Mouse (Mus musculus): ENCODE data around the gene Lrfn4. TPM values are rescaled to one million over a fixed set of nuclear protein-coding genes. Genes with fewer than 3 reads are reported as not detected.
A peak's percentile ranks its signal among the peaks of the same experiment; 100 is the strongest.

Gene Lrfn4
- polyA plus RNA-seq, 1 experiment from 2014 or later = 46.6 TPM

DNA sequence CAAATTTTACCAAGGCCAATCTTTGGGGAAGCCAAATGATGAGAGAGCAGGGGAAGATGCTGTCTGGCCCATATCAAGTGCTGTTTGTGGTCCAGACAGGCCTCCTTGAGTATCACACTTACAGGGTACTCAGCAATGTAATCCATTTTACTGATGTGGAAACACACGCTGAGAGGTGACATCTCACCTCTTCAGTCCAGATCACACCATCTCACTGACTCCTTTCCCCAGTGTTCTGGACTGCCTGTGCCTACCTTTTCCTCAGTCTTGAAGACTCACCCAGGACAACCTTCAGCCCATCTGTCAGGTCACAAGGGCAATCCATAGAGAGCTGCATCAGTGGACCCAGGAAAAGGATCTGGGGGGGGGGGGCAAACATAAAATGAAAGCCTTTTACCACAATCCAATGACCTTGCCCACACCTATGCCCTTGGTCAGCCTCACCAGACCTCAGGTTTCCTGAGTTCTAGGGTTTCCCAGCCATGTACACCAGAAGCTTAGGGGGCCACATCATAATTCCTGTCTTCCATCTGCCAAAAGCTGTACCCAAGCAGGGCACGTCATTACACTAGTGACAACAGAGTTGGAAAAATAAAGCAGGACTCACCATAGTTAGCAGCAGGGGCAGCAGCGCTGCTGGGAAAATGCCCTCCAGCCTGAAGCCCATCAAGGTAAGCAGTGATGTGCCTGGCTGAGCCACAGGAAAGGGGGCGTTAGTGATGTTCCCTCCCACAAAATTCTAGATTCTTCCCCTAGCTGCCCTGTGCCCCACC lies 9.1 kb upstream of the Lrfn4 start:
- ChIA-PET CTCF (interaction anchor here (1.6 kb wide), 1 partner anchor 39 kb away, joined by 3 read pairs; no protein-coding TSS in a partner anchor), POLR2A (interaction anchor here (0.9 to 1.0 kb wide), 2 partner anchors 8 to 143 kb away, joined by 3 read pairs; no protein-coding TSS in a partner anchor)
- TF ChIP-seq CTCF (IDR thresholded peaks at IDR 0.05) = no peak
- no peaks in the 10 kb centered on the region for H3K27me3 ChIP-seq
- DNase-seq (ENCODE audit: low read depth, low spot score) = no peak
- in situ Hi-C loops (cut with MboI; ENCODE audit: low pct_unique_long_range_greater_than_20kb) = loop anchor here (5.0 to 25.0 kb wide), 2 partner anchors 127 to 338 kb away; partner anchors contain the start of genes 2010003K11Rik and Mrpl11
- ATAC-seq = no peak

DNA sequence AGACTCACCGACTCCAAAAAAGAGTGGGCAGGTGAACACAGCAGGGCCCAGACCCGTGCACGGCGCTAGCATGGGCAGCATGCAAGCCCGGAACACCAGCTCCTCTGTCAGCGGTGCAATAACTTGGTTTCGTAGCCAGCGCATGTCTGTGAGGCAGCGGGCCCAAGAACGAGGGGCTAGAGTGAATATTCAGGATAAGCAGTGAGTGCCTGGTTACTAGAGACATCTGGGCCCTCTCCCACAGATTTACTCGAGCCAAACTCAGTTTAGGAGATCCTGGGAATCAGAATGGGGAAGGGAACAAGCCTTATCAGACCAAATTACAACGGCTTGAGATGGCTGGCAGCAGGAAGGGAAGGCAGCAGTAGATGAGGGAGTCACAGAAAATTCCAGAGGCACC lies 8.5 kb upstream of the Lrfn4 start:
- no peak for TF ChIP-seq CTCF (IDR thresholded peaks at IDR 0.05)
- in situ Hi-C loops (cut with MboI; ENCODE audit: low pct_unique_long_range_greater_than_20kb) = no loop called here
- ChIA-PET CTCF (interaction anchor here (0.7 to 1.6 kb wide), 5 partner anchors 21 to 338 kb away, joined by 3 read pairs; partner anchors contain the start of genes 2010003K11Rik and Mrpl11), POLR2A (no interaction called here)
- ATAC-seq (no peak), DNase-seq (ENCODE audit: low read depth, low spot score) (no peak)
- no peaks in the 10 kb centered on the region for H3K27me3 ChIP-seq

DNA sequence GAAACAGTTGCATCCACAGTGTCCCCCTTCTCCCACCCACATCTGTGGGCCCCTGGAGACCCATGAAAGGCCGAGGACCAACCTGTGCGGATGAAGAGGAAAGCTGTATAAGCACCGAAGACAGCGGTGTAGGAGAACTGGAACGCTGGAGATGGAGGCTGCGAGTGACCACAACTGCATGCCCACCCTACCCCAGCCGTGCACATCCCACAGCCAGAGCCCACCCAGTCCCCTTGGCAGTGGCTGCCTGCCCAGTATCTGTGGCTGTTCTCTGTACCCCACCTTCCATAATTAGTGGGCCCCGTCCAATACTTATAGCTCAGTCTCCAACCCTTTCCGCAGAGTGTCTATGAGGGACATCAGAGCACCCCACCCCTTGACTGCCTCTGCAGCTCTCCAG lies 8.0 kb upstream of the Lrfn4 start:
- in situ Hi-C loops (cut with MboI; ENCODE audit: low pct_unique_long_range_greater_than_20kb) = no loop called here
- TF ChIP-seq CTCF (IDR thresholded peaks at IDR 0.05) = no peak
- no peaks in the 10 kb centered on the region for H3K27me3 ChIP-seq
- ATAC-seq (no peak), DNase-seq (ENCODE audit: low read depth, low spot score) (no peak)
- ChIA-PET POLR2A (no interaction called here), CTCF (interaction anchor here (0.7 to 1.2 kb wide), 4 partner anchors 20 to 339 kb away, joined by 3 read pairs; partner anchors contain the start of genes 2010003K11Rik and Mrpl11)

DNA sequence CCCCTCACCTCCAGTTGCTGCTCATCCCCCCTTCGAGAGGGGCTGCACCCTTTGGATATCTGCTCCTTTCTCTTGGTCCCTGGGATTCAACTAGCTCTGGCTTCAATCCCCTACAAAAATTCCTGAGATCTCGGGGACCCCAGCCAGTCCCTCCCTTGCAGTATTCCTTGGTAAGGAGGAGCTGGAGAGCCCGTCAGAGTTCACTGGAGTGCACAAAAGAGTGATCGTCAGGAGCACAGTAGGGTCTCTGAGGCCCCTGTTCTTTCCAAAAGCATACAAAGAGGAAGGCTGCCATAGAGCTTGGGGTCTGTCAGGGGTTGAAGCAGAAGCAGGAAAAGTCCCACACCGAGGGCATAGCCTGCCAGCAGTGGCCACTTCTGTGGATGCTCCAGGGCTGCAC lies 7.3 kb upstream of the Lrfn4 start:
- TF ChIP-seq CTCF (IDR thresholded peaks at IDR 0.05) = no peak
- no peaks in the 10 kb centered on the region for H3K27me3 ChIP-seq
- ChIA-PET POLR2A (interaction anchor here (0.7 kb wide), 1 partner anchor 18 kb away, joined by 4 read pairs; no protein-coding TSS in a partner anchor), CTCF (interaction anchor here (1.1 to 1.2 kb wide), 4 partner anchors 19 to 339 kb away, joined by 3 read pairs; partner anchors contain the start of gene Mrpl11)
- in situ Hi-C loops (cut with MboI; ENCODE audit: low pct_unique_long_range_greater_than_20kb) = no loop called here
- no peak for DNase-seq (ENCODE audit: low read depth, low spot score)
- no peak for ATAC-seq

DNA sequence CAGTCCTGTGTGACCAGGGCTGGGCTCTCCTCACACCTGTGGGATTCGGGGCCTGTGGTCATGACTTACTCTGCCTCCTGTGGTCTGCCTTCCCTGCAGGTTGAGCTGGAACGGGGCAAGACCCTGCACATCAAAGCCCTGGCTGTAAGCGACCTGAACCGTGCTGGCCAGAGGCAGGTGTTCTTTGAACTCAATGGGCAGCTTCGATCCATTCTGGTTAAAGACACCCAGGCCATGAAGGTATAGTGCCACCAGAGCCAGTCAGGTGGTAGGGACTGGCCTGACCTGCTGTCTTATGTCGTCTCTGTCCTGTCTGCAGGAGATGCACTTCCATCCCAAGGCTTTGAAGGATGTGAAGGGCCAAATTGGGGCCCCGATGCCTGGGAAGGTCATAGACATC lies 5.3 kb upstream of the Lrfn4 start:
- ATAC-seq = no peak
- ChIA-PET POLR2A (interaction anchor here (0.6 kb wide), 1 partner anchor 123 kb away, joined by 6 read pairs; no protein-coding TSS in a partner anchor), CTCF (no interaction called here)
- in situ Hi-C loops (cut with MboI; ENCODE audit: low pct_unique_long_range_greater_than_20kb) = no loop called here
- no peaks in the 10 kb centered on the region for H3K27me3 ChIP-seq
- no peak for DNase-seq (ENCODE audit: low read depth, low spot score)
- no peak for TF ChIP-seq CTCF (IDR thresholded peaks at IDR 0.05)

DNA sequence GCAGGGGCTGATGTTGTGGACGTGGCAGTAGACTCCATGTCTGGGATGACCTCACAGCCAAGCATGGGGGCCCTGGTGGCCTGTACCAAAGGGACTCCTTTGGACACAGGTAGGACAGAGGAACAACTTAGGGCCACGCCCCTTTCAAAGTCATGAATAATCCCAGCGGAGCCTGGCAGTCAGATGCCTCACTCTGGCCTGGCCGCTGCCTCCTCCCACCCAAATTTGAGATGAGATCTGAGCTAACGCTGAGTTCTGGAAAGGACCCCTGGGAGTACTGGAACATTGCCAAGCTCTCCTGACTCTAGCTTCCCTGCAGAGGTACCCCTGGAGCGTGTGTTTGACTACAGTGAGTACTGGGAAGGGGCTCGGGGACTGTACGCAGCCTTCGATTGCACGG lies 4.0 kb upstream of the Lrfn4 start:
- in situ Hi-C loops (cut with MboI; ENCODE audit: low pct_unique_long_range_greater_than_20kb) = no loop called here
- no peak for TF ChIP-seq CTCF (IDR thresholded peaks at IDR 0.05)
- H3K27me3 ChIP-seq = no peaks in the 10 kb centered on the region
- ATAC-seq (no peak), DNase-seq (ENCODE audit: low read depth, low spot score) (no peak)
- CTCF ChIA-PET = no interaction called here
- POLR2A ChIA-PET = no interaction called here

DNA sequence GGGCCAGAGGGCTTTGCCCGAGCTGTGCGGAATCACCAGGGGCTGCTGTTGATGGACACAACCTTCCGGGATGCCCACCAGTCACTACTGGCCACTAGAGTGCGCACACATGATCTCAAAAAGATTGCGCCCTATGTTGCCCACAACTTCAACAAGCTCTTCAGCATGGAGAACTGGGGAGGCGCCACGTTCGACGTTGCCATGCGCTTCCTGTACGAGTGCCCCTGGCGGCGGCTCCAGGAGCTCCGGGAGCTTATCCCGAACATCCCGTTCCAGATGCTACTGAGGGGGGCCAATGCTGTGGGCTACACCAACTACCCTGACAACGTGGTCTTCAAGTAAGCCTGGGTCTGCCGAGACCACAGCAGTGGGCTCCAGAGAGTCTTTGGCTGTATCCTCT lies 2.7 kb upstream of the Lrfn4 start:
- CTCF ChIA-PET = no interaction called here
- DNase-seq (ENCODE audit: low read depth, low spot score) (no peak), ATAC-seq (no peak)
- POLR2A ChIA-PET = no interaction called here
- in situ Hi-C loops (cut with MboI; ENCODE audit: low pct_unique_long_range_greater_than_20kb) = no loop called here
- H3K27me3 ChIP-seq = no peaks in the 10 kb centered on the region
- TF ChIP-seq CTCF (IDR thresholded peaks at IDR 0.05) = no peak

DNA sequence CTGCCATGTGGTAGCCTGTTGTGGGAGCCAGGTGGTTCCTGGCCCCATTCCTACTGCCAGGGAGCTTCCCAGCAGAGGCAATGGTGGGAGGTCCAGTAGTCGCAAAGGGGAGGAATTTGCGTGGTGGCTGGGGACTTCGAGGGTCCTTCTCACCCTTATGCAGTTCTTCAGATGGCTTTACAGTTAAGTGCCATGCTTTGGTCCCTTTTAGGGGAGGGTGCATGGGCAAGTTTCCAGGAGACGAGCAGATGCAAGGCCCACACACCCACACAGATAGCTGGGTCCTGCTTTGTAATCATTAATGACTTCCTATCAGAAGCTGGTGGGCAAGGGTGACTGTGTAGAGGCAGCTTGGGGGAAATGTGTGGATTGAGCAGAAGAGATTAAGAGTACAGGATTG lies 1.1 kb upstream of the Lrfn4 start:
- in situ Hi-C loops (cut with MboI; ENCODE audit: low pct_unique_long_range_greater_than_20kb) = no loop called here
- POLR2A ChIA-PET = interaction anchor here (1.3 to 2.4 kb wide), 2 partner anchors 8 to 10 kb away, joined by 3 to 6 read pairs; no protein-coding TSS in a partner anchor
- no peak for TF ChIP-seq CTCF (IDR thresholded peaks at IDR 0.05)
- H3K27me3 ChIP-seq = no peaks in the 10 kb centered on the region
- CTCF ChIA-PET = interaction anchor here (1.2 to 1.7 kb wide), 2 partner anchors 9 to 176 kb away, joined by 4 read pairs; partner anchors contain the start of gene Rce1
- DNase-seq (ENCODE audit: low read depth, low spot score) (no peak), ATAC-seq (no peak)

DNA sequence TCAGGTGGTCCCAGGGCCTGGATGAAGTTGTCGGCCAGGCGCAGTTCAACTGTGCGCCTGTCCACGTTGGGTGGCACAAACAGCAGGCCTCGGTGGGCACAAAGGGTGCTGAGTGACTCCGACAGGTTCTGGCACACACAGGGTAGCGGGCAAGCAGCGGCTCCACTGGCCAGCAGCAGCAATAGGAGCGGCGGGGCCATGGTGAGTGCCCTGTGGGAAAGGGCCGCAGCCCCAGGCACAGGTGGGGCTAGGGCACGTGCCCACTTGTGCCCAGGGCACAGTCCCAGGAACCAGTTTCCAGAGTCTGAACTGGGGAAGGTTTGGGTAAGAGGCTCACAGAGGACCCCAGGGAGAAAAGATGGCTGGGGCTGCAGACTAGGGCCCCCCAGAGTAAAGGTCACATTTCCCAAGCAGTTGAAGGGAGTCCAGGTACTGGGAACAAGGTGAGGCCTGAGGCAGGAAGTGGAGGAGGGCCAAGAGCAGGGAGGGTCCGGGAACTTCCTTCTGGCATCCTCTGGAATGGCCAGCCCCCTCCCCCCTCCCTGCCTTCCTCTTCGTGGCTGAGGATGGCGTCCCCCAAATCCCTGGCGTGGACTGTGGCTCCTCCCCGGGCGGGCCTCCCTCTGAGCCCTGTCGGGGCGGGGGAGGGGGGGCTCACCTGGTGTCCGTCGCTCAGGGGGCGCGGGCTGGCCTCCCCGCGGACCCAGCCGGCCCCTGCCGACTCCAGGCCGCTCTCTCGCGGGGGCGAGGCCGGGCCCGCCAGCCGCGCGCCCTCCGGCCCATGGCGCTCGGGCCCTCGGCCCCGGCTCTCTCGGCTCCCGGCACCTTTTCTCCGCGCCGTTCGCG lies 939 bp downstream of the Lrfn4 start:
- ATAC-seq (peak; percentile 2), DNase-seq (ENCODE audit: low read depth, low spot score) (no peak)
- no peak for TF ChIP-seq CTCF (IDR thresholded peaks at IDR 0.05)
- H3K27me3 ChIP-seq = no peaks in the 10 kb centered on the region
- ChIA-PET POLR2A (interaction anchor here (2.4 kb wide), 1 partner anchor 12 kb away, joined by 6 read pairs; no protein-coding TSS in a partner anchor), CTCF (no interaction called here)
- in situ Hi-C loops (cut with MboI; ENCODE audit: low pct_unique_long_range_greater_than_20kb) = no loop called here

DNA sequence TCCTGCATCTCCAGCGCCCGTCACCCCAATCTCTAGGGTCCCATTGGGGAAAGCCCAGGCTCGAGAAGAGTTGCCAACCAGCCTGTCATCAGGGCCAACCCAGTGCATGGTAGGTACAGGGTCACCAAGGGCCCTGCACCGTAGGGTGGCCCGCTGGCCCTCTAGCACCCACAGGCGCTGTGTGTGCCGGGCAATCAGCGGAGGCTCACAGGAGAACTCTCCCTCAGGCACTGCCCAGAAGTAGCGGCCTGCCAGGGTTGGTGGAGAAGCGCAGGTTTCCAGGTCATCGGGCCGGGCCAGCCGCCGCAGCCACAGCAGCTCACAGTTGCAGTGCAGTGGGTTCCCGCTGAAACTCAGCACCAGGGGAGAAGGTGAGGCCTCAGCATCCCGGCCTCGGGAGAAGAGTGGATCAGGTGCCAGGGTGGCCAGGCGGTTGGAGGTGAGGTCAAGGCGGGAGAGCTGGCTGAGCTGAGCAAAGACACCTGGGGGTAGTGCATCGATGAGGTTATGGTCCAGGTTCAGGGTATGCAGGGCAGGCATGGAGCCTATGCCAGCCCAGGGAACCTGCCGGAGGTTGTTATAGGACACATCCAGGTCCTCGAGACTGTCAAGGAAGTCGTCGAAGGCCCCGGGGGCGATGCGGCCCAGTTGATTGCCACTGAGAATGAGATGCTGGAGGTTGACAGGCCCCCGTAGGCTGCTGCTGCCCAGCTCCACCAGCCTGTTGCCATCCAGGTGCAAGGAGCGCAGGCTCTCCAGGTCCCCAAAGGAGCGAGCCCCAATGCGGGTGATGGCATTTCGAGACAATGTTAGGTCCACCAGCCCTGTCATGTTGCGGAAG lies 1.8 kb downstream of the Lrfn4 start:
- H3K27me3 ChIP-seq = no peaks in the 10 kb centered on the region
- ATAC-seq = no peak
- TF ChIP-seq CTCF (IDR thresholded peaks at IDR 0.05) = no peak
- ChIA-PET CTCF (no interaction called here), POLR2A (no interaction called here)
- in situ Hi-C loops (cut with MboI; ENCODE audit: low pct_unique_long_range_greater_than_20kb) = no loop called here
- DNase-seq (ENCODE audit: low read depth, low spot score) = no peak
